Mouse (Mus musculus) bone marrow macrophage, adult 2 months (primary cell): ENCODE data around the gene Bmpr2.

Experiments used
- CTCF ChIP-seq: IDR thresholded peaks from 2 replicates; pipeline ENCODE4 v1.5.1; 2012; ENCODE audit warnings: low read depth, mild to moderate bottlenecking, low read length, moderate library complexity
- POLR2A ChIP-seq: IDR thresholded peaks from 2 replicates; pipeline ENCODE4 v1.6.1; 2012; ENCODE audit warnings: mild to moderate bottlenecking, low read depth, low read length, borderline replicate concordance

- TF ChIP-seq CTCF (no peak), POLR2A (no peak)
Measured at GRCm38 (mm10) chr1:59812782-59813181, 49.6 kb downstream of the Bmpr2 start.
